Mouse (Mus musculus) bone marrow, adult 2 months (tissue): ENCODE results near the gene Zfp276. TPM values are rescaled to one million over a fixed set of nuclear protein-coding genes. Genes with fewer than 3 reads are reported as not detected.
A peak's percentile ranks its signal among the peaks of the same experiment; 100 is the strongest.

Source experiments
- H3K27ac ChIP-seq: fragments of 200-500 bp; 2 replicates; pipeline ENCODE4 v1.5.1; 2012; ENCODE audit warnings: low read depth, mild to moderate bottlenecking, control low read depth, inconsistent platforms, low read length; ENCODE audit not compliant: control insufficient read depth, poor library complexity, insufficient read depth
- H3K4me1 ChIP-seq: fragments of 200-500 bp; 2 replicates; pipeline ENCODE4 v1.6.1; 2011; ENCODE audit warnings: low read length; ENCODE audit not compliant: control insufficient read depth, insufficient read depth
- H3K4me3 ChIP-seq: fragments of 200-500 bp; replicated peaks from 2 replicates; pipeline ENCODE3; 2011; ENCODE audit warnings: mild to moderate bottlenecking, low read depth, low read length, control low read depth; ENCODE audit not compliant: control insufficient read depth
- CTCF ChIP-seq: fragments of 200-500 bp; IDR thresholded peaks from 2 replicates; pipeline ENCODE4 v1.5.1; 2011; ENCODE audit warnings: low read length, control low read depth; ENCODE audit not compliant: control insufficient read depth, insufficient read depth
- POLR2A ChIP-seq: fragments of 200-500 bp; IDR thresholded peaks from 2 replicates; pipeline ENCODE4 v1.6.1; 2011; ENCODE audit warnings: low read depth, mild to moderate bottlenecking, control low read depth, low read length, borderline replicate concordance; ENCODE audit not compliant: control insufficient read depth
- WGBS: fragments of 180-500 bp; shearing (Covaris S2); methylation state at CpG from one replicate; pipeline ENCODE4 v1.1.7; 2018; 5-methylcytosine and 5-hydroxymethylcytosine counted together
- polyA plus RNA-seq: library from polyadenylated mRNA; stranded (reverse); fragments of >200 nt; gene quantifications from 2 replicates; pipeline ENCODE4 v1.2.4, GENCODE M21; 2011; ENCODE audit warnings: low replicate concordance; ENCODE audit not compliant: missing spikeins, insufficient read depth, insufficient read length

Gene Zfp276
- 10.9 and 29.2 TPM in 2 replicates for polyA plus RNA-seq

DNA sequence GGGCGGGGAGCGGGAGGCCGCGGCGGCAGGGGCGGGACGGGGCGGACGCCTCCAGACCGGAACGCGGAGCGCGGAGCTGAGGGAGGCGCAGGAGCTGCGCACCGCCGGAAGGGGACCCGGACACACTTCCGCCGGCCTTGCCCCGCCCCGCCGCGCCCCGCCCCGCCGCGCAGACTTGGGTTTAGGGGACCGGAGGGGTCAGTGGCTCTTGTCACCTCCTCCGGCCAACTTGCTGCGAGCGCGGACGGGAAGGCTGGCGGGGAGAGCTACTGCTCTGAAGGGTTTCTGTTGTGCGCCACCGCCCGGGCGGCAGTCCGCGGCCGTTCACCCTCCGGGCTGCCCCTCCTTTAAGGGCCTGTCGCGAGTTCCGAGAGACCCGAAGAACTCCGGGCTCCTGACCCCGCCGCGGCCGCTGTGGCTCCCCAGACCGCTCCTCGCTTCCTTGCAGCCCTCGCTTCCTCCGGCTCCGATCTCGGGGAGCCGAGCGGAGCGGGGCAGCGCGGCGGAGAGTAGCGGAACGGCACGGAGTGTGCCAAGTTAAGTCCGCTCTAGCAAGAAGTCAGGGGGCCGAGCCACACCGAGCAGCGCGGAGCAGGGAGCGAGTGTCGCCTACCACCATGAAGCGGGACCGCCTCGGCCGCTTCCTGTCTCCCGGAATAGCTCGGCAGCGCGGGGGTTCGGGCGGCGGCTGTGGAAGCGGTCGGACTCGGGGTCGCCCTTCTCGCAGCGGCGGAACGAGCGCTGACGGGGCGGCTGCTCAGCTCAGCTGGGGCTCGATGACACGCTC lies at the start of gene Zfp276, which contains the start of gene Vps9d1:
Gene Zfp276, plus strand, starts transcription at position 97 of the 787 bp plus-strand sequence.
Gene Vps9d1, minus strand, starts transcription at position 250 of the 787 bp plus-strand sequence.
- TF ChIP-seq POLR2A: peak; percentile 60; the same call in 1 of the 2 replicates
- no peak for TF ChIP-seq CTCF
- under 1% methylated on average over 97 of the region's 99 CpGs for WGBS
- H3K4me3 ChIP-seq: peak within 1 kb of the TSS; percentile 94
- H3K4me1 ChIP-seq: peaks cover 1% of the 10 kb centered on the region; the same call in 1 of the 2 replicates
- H3K27ac ChIP-seq: peak within 1 kb of the TSS; percentile 95

DNA sequence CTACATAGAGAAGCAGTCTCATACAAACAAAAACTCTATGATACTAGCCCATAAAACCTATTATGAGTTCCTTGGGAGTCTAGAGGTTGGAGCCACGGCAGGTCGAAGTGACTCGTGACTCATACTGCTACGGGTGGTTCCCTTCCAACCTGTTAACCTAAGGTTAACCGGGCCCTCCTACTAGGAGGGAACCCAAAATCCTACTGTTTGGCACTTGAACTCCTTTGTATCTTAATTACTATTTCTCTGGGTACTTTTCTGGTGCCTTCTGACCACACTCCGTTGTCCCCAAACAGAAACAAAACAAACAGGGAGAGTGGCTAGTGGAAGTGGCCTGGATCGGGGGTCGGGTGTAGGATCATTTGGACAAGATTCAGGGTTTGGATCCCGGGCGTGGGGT lies 42.1 kb upstream of the Zfp276 start:
- no peak for TF ChIP-seq POLR2A
- no peak for TF ChIP-seq CTCF
- no peak overlapping the region for H3K27ac ChIP-seq

DNA sequence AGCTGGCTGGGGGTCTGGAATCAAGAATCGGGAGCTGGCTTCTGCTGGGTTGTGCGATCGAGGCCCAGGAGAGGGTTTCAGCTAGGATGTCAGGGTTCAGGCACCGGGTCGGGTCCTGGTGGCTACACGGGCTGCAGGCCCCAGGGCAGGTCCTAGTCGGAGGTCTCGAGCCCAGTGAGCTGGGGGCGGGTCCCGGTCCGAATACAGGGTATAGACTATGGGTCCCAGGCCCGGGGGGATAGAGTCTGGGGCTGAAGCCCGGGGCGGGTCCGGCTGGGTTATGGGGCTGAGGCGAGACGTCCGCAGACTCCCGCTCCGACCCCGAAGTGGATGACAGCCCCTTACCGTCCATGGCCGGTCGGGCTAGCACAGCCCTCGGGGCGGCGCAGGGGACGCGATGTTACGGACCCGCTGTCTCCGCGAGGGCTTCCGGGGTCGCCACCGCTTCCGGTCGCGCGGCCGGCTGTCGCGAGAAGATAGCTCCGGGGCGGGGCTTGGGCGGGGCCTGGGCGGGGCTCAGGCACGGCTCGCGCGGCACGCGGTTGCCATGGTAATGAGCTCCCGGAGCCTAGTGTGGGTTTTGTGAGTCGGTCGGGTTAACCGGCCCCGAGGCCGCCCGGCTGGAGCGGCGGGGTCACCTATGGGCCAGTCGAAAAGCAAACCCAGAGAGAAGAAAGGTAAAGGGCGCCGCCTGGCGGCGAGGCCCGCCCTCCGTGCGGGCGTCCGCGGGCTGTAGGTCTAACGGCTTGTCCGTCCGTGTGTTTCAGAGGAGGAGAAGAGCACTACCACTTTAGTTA lies 41.5 kb upstream of the Zfp276 start, which contains the start of the genes Chmp1a and Spata33:
Gene Chmp1a, minus strand, starts transcription at position 443 of the 797 bp plus-strand sequence.
Gene Spata33, plus strand, starts transcription at position 512 of the 797 bp plus-strand sequence.
- peak within 1 kb of the TSS; percentile 92 for H3K4me3 ChIP-seq
- under 1% methylated on average over 76 of the region's 76 CpGs for WGBS
- TF ChIP-seq CTCF: peak; percentile 32; the same call in 1 of the 2 replicates
- TF ChIP-seq POLR2A: peak; percentile 81; the same call in 1 of the 2 replicates
- H3K27ac ChIP-seq: peak within 1 kb of the TSS; percentile 73
- H3K4me1 ChIP-seq: peaks cover 3% of the 10 kb centered on the region; the same call in 1 of the 2 replicates

More for the DNA sequence above, 42.1 kb upstream of the Zfp276 start:
- Histone ChIP-seq H3K4me1 (peaks cover 3% of the 10 kb centered on the region; the same call in 1 of the 2 replicates), H3K4me3 (peak overlapping the region; percentile 92)
- WGBS: 11% methylated on average over 10 of the region's 10 CpGs

DNA sequence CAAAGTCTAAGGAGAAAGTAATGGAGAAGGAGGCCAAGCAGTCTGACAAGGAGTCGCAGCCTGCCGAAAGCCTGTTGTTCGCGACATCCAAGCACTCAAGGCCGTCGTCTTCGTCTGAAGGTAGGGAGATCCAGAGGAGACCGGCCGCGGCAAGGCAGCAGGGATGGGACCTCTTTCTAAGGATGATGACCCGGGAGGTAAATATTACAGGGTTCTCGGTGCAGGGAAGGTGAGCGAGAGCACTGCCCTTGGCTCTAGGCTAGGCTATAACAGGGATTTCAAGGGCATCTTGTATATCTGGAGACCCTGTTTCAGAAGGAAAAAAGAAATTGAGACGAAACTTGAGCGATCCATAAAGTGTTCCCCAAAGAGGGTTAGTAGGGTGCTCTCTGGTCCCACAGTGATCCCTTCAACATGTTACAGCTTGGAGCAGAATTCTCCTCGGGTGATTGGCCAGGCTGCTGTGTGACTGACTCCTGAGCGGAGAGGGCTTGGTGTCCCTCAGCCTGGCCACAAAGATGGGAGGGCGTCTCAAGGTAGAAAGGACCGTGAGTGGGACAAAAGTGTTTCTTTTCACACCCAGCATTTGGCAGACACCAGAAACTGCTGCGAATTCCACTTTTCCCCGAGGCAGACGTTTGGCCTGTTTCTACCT lies 40.8 kb upstream of the Zfp276 start:
- WGBS: 28% methylated on average over 22 of the region's 22 CpGs
- H3K4me1 ChIP-seq: peaks cover 3% of the 10 kb centered on the region; the same call in 1 of the 2 replicates
- no peak overlapping the region for H3K27ac ChIP-seq
- peak overlapping the region; percentile 92 for H3K4me3 ChIP-seq
- no peak for TF ChIP-seq CTCF
- TF ChIP-seq POLR2A: no peak

DNA sequence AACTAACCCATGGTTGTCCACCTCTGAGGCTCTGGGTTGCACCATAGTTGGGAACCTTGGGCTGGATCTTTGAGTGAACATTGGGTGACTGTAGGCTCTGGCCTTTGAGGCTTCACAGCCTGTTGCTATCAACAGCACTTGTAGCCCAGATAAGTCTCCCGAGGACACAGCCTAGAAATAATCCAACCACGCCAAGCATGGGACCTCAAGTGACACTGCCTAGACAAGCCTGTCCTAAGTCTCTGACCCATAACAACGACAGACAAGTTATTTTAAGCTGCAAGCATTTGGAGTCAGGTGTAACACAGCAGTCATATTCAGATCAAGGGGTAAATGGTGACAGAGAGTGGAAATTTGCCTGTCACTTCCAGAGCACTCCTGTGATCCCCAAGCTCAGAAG lies 38.6 kb upstream of the Zfp276 start:
- TF ChIP-seq POLR2A: no peak
- no peak for TF ChIP-seq CTCF
- Histone ChIP-seq H3K4me1 (peaks cover 3% of the 10 kb centered on the region; the same call in 1 of the 2 replicates), H3K4me3 (no peak overlapping the region), H3K27ac (no peak overlapping the region)
- 59% methylated on average over 3 of the region's 3 CpGs for WGBS

DNA sequence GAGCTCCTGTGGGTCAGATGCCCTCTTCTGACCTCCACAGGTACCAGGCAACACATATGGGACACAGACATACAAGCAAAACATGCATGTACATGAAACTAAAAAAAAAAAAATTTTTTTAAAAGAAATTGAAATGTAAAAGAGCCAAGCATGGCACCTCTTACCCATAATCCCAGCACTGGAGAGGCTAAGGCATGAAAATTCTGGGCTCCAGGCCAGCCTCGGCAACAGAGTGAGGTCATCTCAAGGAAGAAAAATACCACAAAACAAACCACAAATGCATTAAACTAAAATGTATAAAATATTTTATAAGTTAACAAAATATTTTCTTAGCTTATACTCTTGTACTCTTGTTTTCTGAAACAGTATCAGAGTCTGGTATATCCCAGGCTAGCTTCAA lies 33.1 kb upstream of the Zfp276 start:
- no peak overlapping the region for H3K27ac ChIP-seq
- no peak overlapping the region for H3K4me3 ChIP-seq
- WGBS: 10% methylated on average over 1 of the region's 1 CpGs
- peaks cover 2% of the 10 kb centered on the region; the same call in 1 of the 2 replicates for H3K4me1 ChIP-seq
- TF ChIP-seq CTCF (no peak), POLR2A (no peak)

DNA sequence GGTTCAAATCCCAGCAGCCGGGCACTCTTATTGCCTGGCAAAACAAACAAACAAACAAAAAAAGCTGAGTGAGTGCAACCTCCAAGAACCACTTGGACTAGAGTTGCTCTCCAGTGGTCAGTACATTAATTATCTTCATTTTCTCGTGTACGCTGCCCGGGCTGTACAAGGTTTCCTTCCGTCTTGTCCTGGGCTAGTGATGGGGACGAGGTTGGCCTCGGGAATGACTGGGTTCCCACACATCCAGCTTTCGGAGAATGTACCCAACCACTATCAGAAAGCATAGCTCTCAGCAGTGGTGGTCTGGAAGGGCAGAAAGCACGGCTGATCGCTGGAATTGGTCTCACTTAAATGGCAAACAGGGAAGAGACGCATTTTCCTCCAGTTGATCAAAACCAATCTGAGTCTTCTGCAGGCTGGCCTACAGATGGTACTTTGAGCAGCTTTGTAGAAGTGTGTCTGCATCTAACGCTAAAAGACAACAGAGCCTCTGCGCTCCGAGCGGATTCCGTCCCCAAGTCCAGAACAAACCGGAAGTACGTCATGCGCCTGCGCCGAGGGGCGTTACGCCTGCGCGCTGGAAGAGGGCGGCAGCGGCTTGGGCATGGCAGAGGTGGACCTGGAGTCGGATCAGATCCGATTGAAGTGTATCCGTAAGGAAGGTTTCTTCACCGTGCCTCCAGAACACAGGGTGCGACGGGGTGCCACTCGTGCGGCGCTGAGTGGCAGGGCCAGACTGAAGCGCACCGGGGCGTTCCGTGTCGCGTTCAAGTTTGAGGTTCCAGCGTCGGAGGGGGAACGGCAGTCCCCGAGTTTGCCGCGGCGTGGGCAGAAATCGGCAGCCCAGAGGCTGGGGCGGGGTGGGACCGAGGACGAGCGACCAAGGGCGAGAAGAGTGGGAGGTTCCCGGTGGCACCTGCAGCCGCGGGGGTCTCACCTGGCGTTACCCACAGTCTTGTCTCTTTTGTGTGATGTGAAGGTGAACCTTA lies 29.4 kb upstream of the Zfp276 start, which contains the start of gene Cdk10:
Gene Cdk10, plus strand, starts transcription at position 565 of the 989 bp plus-strand sequence.
- TF ChIP-seq CTCF (no peak), POLR2A (peak; percentile 96)
- peaks cover 2% of the 10 kb centered on the region; the same call in 1 of the 2 replicates for H3K4me1 ChIP-seq
- H3K4me3 ChIP-seq: peak within 1 kb of the TSS; percentile 88
- 2% methylated on average over 59 of the region's 59 CpGs for WGBS
- peak within 1 kb of the TSS; percentile 44 for H3K27ac ChIP-seq
